Mouse (Mus musculus) limb, embryonic 14.5 days (tissue): ENCODE measurements at regions not wholly inside any gene's neighbourhood (a gene's known extent, or its start where the extent isn't known, plus 50 kb on each side); places are given as distances from the start of the nearest gene placed in this dataset.
A peak's percentile ranks its signal among the peaks of the same experiment; 100 is the strongest.

Experiments
- ATAC-seq: fragments of 200-750 bp; cut with Nextera tagmentation; 2 replicates; pipeline ENCODE4 v1.8.0; 2017; ENCODE audit warnings: low read depth, moderate number of reproducible peaks, moderate TSS enrichment; ENCODE audit not compliant: low FRiP score
- DNase-seq: peaks from one replicate; pipeline ENCODE4 v3.0.0-alpha.2; 2015; ENCODE audit warnings: low spot score
- H3K27ac ChIP-seq: fragments of 300-500 bp; sonication (generic); replicated peaks from 2 replicates; pipeline ENCODE4 v1.5.1; 2014; ENCODE audit warnings: low read depth, mild to moderate bottlenecking, low read length, moderate library complexity, mixed read lengths
- H3K27me3 ChIP-seq: fragments of 300-500 bp; sonication (generic); 2 replicates; pipeline ENCODE4 v1.6.1; 2014; ENCODE audit warnings: low read length, mixed read lengths; ENCODE audit not compliant: control insufficient read depth, insufficient read depth
- H3K36me3 ChIP-seq: fragments of 300-500 bp; sonication (generic); 2 replicates; pipeline ENCODE4 v1.6.1; 2014; ENCODE audit warnings: mild to moderate bottlenecking, low read length, moderate library complexity, mixed read lengths; ENCODE audit not compliant: control insufficient read depth, insufficient read depth
- H3K4me1 ChIP-seq: fragments of 300-500 bp; sonication (generic); 2 replicates; pipeline ENCODE4 v1.6.1; 2014; ENCODE audit warnings: antibody characterized with exemption, low read length, mixed read lengths; ENCODE audit not compliant: control insufficient read depth, insufficient read depth
- H3K4me2 ChIP-seq: fragments of 300-500 bp; sonication (generic); replicated peaks from 2 replicates; pipeline ENCODE4 v1.6.1; 2014; ENCODE audit warnings: low read depth, mild to moderate bottlenecking, low read length, moderate library complexity; ENCODE audit not compliant: severe bottlenecking
- H3K4me3 ChIP-seq: fragments of 300-500 bp; sonication (generic); replicated peaks from 2 replicates; pipeline ENCODE4 v1.5.1; 2014; ENCODE audit warnings: low read length
- H3K9ac ChIP-seq: fragments of 300-500 bp; sonication (generic); 2 replicates; pipeline ENCODE4 v1.6.1; 2014; ENCODE audit warnings: mild to moderate bottlenecking, low read depth, low read length, moderate library complexity; ENCODE audit not compliant: severe bottlenecking
- H3K9me3 ChIP-seq: fragments of 300-500 bp; sonication (generic); 2 replicates; pipeline ENCODE4 v1.6.1; 2016; ENCODE audit warnings: low read length; ENCODE audit not compliant: control insufficient read depth
- POLR2A ChIP-seq: fragments of 200-500 bp; IDR thresholded peaks from 2 replicates; pipeline ENCODE4 v1.8.0; 2012; ENCODE audit warnings: inconsistent platforms, mild to moderate bottlenecking, moderate library complexity, borderline replicate concordance; ENCODE audit not compliant: insufficient read depth, insufficient read length; ENCODE audit errors: extremely low read depth
- WGBS: fragments of 180-500 bp; shearing (Covaris S2); extraction: QIAGEN DNeasy Blood & Tissue Kit; methylation state at CpG from one replicate; pipeline ENCODE4 v1.1.7; 2014; 5-methylcytosine and 5-hydroxymethylcytosine counted together

GRCm38 (mm10) chr2:171753502-171753901 lies 289.8 kb downstream of the Cbln4 start:
- WGBS: 77% methylated on average over 9 of the region's 9 CpGs
- ATAC-seq: no peak
- no peak for DNase-seq
- Histone ChIP-seq H3K4me3 (no peak overlapping the region), H3K9ac (no peak overlapping the region), H3K4me2 (no peak overlapping the region), H3K4me1 (no peaks in the 10 kb centered on the region), H3K27ac (no peak overlapping the region), H3K27me3 (no peaks in the 10 kb centered on the region), H3K9me3 (no peaks in the 10 kb centered on the region), H3K36me3 (no peaks in the 10 kb centered on the region)
- no peak for TF ChIP-seq POLR2A

- H3K9ac ChIP-seq: no peak overlapping the region
- no peak for TF ChIP-seq POLR2A
- H3K4me2 ChIP-seq: no peak overlapping the region
- H3K9me3 ChIP-seq: no peaks in the 10 kb centered on the region
- no peak overlapping the region for H3K4me3 ChIP-seq
- H3K27ac ChIP-seq: no peak overlapping the region
- H3K27me3 ChIP-seq: no peaks in the 10 kb centered on the region
- WGBS: 68% methylated on average over 1 of the region's 1 CpGs
- H3K4me1 ChIP-seq: peaks cover 2% of the 10 kb centered on the region; the same call in 1 of the 2 replicates
- ATAC-seq (no peak), DNase-seq (no peak)
- no peaks in the 10 kb centered on the region for H3K36me3 ChIP-seq
Measured at GRCm38 (mm10) chr2:171747162-171747561, 296.1 kb downstream of the Cbln4 start.

DNA sequence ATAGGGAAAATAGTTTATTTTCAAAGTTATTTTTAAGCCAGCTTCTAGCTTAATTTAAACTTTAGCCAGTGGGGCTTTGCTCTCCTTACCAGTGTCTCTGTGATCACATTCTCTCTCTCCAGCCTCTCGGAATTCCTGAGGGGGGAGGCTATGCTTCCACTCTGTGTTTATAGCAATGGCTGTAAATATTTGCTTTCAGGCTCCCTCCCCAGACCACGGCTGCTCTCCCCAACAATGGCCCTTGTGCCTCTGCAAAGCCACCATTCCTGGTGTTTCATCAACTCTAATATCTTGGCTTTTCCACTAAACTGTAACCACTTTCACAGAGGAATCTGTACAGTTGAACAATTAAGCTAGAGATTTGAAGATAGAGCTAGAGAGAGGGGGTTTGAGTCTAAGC lies 300.2 kb downstream of the Cbln4 start:
- H3K9me3 ChIP-seq: no peaks in the 10 kb centered on the region
- 8% methylated on average over 2 of the region's 2 CpGs for WGBS
- no peak overlapping the region for H3K4me3 ChIP-seq
- H3K27ac ChIP-seq: no peak overlapping the region
- no peaks in the 10 kb centered on the region for H3K27me3 ChIP-seq
- DNase-seq (no peak), ATAC-seq (0 out of 2 replicates have a peak, but pooled peaks have one; percentile 83)
- no peak for TF ChIP-seq POLR2A
- no peak overlapping the region for H3K4me2 ChIP-seq
- H3K9ac ChIP-seq: no peak overlapping the region
- peaks cover 10% of the 10 kb centered on the region for H3K4me1 ChIP-seq
- H3K36me3 ChIP-seq: no peaks in the 10 kb centered on the region

DNA sequence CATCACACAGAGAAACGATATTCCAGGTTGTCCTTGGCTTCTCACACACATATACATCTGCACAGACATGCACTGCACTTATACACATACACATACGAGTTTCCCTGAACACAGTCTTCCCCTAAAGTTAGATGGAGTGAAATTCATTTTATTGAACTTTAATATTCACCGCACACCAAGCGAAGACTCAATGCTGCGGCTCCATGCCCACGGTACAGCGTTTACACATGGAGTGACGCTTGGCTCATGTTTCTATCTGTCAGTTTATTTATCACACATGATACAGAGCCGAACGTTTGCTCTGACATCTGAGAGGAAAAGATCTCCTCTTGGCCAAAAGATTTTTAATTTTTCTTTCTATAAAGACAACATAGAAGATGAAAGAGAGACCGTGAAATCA lies 300.6 kb downstream of the Cbln4 start:
- Histone ChIP-seq H3K4me3 (no peak overlapping the region), H3K27me3 (no peaks in the 10 kb centered on the region), H3K9ac (no peak overlapping the region), H3K4me2 (no peak overlapping the region), H3K4me1 (peaks cover 14% of the 10 kb centered on the region), H3K36me3 (no peaks in the 10 kb centered on the region), H3K27ac (no peak overlapping the region), H3K9me3 (no peaks in the 10 kb centered on the region)
- no peak for ATAC-seq
- no peak for DNase-seq
- 51% methylated on average over 11 of the region's 11 CpGs for WGBS
- TF ChIP-seq POLR2A: no peak

DNA sequence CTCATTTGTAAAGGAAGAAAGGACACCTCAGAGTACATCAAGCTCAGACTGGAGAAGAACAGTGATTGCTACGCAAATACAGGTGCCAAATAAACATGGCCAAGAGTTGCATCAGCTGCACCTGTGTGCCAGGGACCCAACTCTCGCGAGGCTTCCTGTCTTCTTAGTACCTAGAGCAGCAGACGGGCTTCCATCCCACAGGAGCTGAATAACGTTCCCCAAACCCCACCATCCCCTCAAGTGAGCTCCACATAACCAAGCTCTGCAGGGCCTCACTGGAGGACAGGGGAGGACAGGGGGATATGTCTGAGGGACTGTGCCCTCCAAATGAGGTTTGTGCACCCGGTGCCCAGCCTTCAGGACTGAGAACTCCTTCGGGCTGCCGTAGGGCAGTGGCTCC lies 305.5 kb downstream of the Cbln4 start:
- no peak overlapping the region for H3K9ac ChIP-seq
- H3K4me1 ChIP-seq: peaks cover 28% of the 10 kb centered on the region
- H3K27me3 ChIP-seq: no peaks in the 10 kb centered on the region
- TF ChIP-seq POLR2A: no peak
- no peaks in the 10 kb centered on the region for H3K36me3 ChIP-seq
- no peaks in the 10 kb centered on the region for H3K9me3 ChIP-seq
- H3K4me2 ChIP-seq: no peak overlapping the region
- whole genome bisulfite sequencing: 75% methylated on average over 8 of the region's 8 CpGs
- H3K4me3 ChIP-seq: no peak overlapping the region
- H3K27ac ChIP-seq: no peak overlapping the region
- ATAC-seq (no peak), DNase-seq (no peak)

GRCm38 (mm10) chr2:171735061-171735490 lies 308.2 kb downstream of the Cbln4 start:
- H3K4me1 ChIP-seq: peaks cover 21% of the 10 kb centered on the region
- ATAC-seq (peak; percentile 69), DNase-seq (peak; percentile 43)
- H3K4me2 ChIP-seq: peak overlapping the region; percentile 48
- H3K36me3 ChIP-seq: no peaks in the 10 kb centered on the region
- WGBS: 11% methylated on average over 14 of the region's 14 CpGs
- H3K9me3 ChIP-seq: no peaks in the 10 kb centered on the region
- no peak overlapping the region; the same call in 1 of the 2 replicates for H3K4me3 ChIP-seq
- no peak for TF ChIP-seq POLR2A
- no peak overlapping the region for H3K27ac ChIP-seq
- H3K27me3 ChIP-seq: no peaks in the 10 kb centered on the region
- H3K9ac ChIP-seq: no peak overlapping the region
